Mouse (Mus musculus) C2C12 (cell line): Measurements from ENCODE around the gene Ndufaf2.

Experiments
- CTCF ChIP-seq: IDR thresholded peaks from one replicate; pipeline ENCODE4 v1.5.1; 2011; ENCODE audit not compliant: control insufficient read depth, insufficient read depth, insufficient read length
- MAX ChIP-seq: IDR thresholded peaks from one replicate; pipeline ENCODE4 v1.6.1; 2011; ENCODE audit warnings: mild to moderate bottlenecking, control low read depth
- MYOD1 ChIP-seq: IDR thresholded peaks from one replicate; pipeline ENCODE4 v1.6.1; 2011; ENCODE audit warnings: low read depth; ENCODE audit not compliant: control insufficient read depth, insufficient read length
- USF1 ChIP-seq: IDR thresholded peaks from one replicate; pipeline ENCODE4 v1.6.1; 2011; ENCODE audit warnings: low read depth, mild to moderate bottlenecking, control low read depth, moderate library complexity

- TF ChIP-seq CTCF (no peak), MYOD1 (no peak), USF1 (no peak), MAX (no peak)
Observed at GRCm38 (mm10) chr13:108094681-108095080, 63.7 kb downstream of the Ndufaf2 start.
